Mouse (Mus musculus) WW6 (cell line): Measurements from ENCODE around the gene Rgl2.

Experiments used
- DNase-seq: peaks from one replicate; pipeline ENCODE4 v3.0.0-alpha.2; 2013; ENCODE audit warnings: low read depth, low spot score

The Rgl2 gene

GRCm38 (mm10) chr17:33921361-33921760 lies 8.0 kb upstream of the Rgl2 start:
- no peak for DNase-seq

GRCm38 (mm10) chr17:33924577-33925283 lies 4.6 kb upstream of the Rgl2 start:
- no peak for DNase-seq

GRCm38 (mm10) chr17:33925406-33926116 lies 3.8 kb upstream of the Rgl2 start:
- DNase-seq = no peak

- no peak for DNase-seq
Measured at GRCm38 (mm10) chr17:33926207-33926932, 3.0 kb upstream of the Rgl2 start.

GRCm38 (mm10) chr17:33928251-33928947 lies 944 bp upstream of the Rgl2 start:
- DNase-seq = no peak

- DNase-seq = no peak
Measured at GRCm38 (mm10) chr17:33930280-33931158, 1.2 kb downstream of the Rgl2 start.

GRCm38 (mm10) chr17:33931159-33931866 lies 2.0 kb downstream of the Rgl2 start:
- no peak for DNase-seq

- no peak for DNase-seq
Measured at GRCm38 (mm10) chr17:33931947-33932346, 2.6 kb downstream of the Rgl2 start.

GRCm38 (mm10) chr17:33932448-33932847 lies 3.1 kb downstream of the Rgl2 start:
- no peak for DNase-seq

- DNase-seq = no peak
Measured at GRCm38 (mm10) chr17:33932970-33933369, 3.6 kb downstream of the Rgl2 start.

- DNase-seq = no peak
Measured at GRCm38 (mm10) chr17:33935422-33936055, 6.2 kb downstream of the Rgl2 start.

- DNase-seq = no peak
Measured at GRCm38 (mm10) chr17:33936993-33937392, 7.7 kb downstream of the Rgl2 start.

GRCm38 (mm10) chr17:33938783-33939182 lies 9.4 kb downstream of the Rgl2 start:
- no peak for DNase-seq

GRCm38 (mm10) chr17:33940206-33940805 lies 11.0 kb downstream of the Rgl2 start, which contains the start of the genes Pfdn6 and Wdr46:
Pfdn6 (minus strand) TSS chr17:33940343.
Wdr46 (plus strand) TSS chr17:33940660.
- DNase-seq = no peak

- no peak for DNase-seq
Measured at GRCm38 (mm10) chr17:33940981-33941380, 11.6 kb downstream of the Rgl2 start.

GRCm38 (mm10) chr17:33941381-33941780 lies 12.0 kb downstream of the Rgl2 start:
- DNase-seq = no peak

- no peak for DNase-seq
Measured at GRCm38 (mm10) chr17:33943454-33943853, 14.1 kb downstream of the Rgl2 start.

GRCm38 (mm10) chr17:33947430-33948089 lies 18.2 kb downstream of the Rgl2 start:
- no peak for DNase-seq
